Mouse (Mus musculus) spleen, postnatal 14 days (tissue): Measurements from ENCODE around the gene Zfp879.

Source experiments
- DNase-seq, 2 experiments: peaks; one replicate each; pipeline ENCODE4 v3.0.0; 2021 to 2022; ENCODE audit warnings: low spot score in 2 of 2

Gene Zfp879

GRCm38 (mm10) chr11:50841023-50841735 is at the start of gene Zfp879:
Gene Zfp879 (minus strand): TSS chr11:50841552.
- peak; percentile 58 to 68 for DNase-seq

GRCm38 (mm10) chr11:50887390-50888128 is 46.2 kb upstream of the Zfp879 start, which contains the start of gene Zfp454:
Gene Zfp454 (minus strand): TSS chr11:50887651.
- DNase-seq: peak in 1 of 2 experiments; percentile 10

GRCm38 (mm10) chr11:50886933-50887293 is 45.6 kb upstream of the Zfp879 start:
- no peak for DNase-seq

GRCm38 (mm10) chr11:50886231-50886932 is 45.0 kb upstream of the Zfp879 start:
- no peak for DNase-seq

- no peak for DNase-seq
Observed at GRCm38 (mm10) chr11:50883756-50884155, 42.4 kb upstream of the Zfp879 start.

GRCm38 (mm10) chr11:50878641-50879040 is 37.3 kb upstream of the Zfp879 start:
- no peak for DNase-seq

GRCm38 (mm10) chr11:50850989-50851601 is 9.7 kb upstream of the Zfp879 start:
- no peak for DNase-seq

GRCm38 (mm10) chr11:50850177-50850735 is 8.9 kb upstream of the Zfp879 start, which contains the start of gene Grm6:
Gene Grm6 (plus strand): TSS chr11:50850685.
- DNase-seq: no peak

GRCm38 (mm10) chr11:50849310-50849709 is 8.0 kb upstream of the Zfp879 start:
- no peak for DNase-seq

GRCm38 (mm10) chr11:50848520-50849137 is 7.3 kb upstream of the Zfp879 start:
- DNase-seq: no peak

GRCm38 (mm10) chr11:50847047-50847446 is 5.7 kb upstream of the Zfp879 start:
- DNase-seq: no peak

GRCm38 (mm10) chr11:50845951-50846350 is 4.6 kb upstream of the Zfp879 start:
- no peak for DNase-seq

- no peak for DNase-seq
Observed at GRCm38 (mm10) chr11:50835727-50836126, 5.6 kb downstream of the Zfp879 start.

- DNase-seq: peak; percentile 48 to 71
Observed at GRCm38 (mm10) chr11:50827010-50827953, 14.1 kb downstream of the Zfp879 start, which contains the start of gene Zfp354c. Gene Zfp354c (minus strand): TSS chr11:50827724.

- no peak for DNase-seq
Observed at GRCm38 (mm10) chr11:50826214-50826613, 15.1 kb downstream of the Zfp879 start.

- DNase-seq: no peak
Observed at GRCm38 (mm10) chr11:50814233-50814632, 27.1 kb downstream of the Zfp879 start.

GRCm38 (mm10) chr11:50798836-50799235 is 42.5 kb downstream of the Zfp879 start:
- no peak for DNase-seq

- no peak for DNase-seq
Observed at GRCm38 (mm10) chr11:50797674-50798073, 43.7 kb downstream of the Zfp879 start.
